Mouse (Mus musculus): Measurements from ENCODE around the gene Atxn7l3b. TPM values are rescaled to one million over a fixed set of nuclear protein-coding genes. Genes with fewer than 3 reads are reported as not detected.
"Not testable (repeated sequence)": the region's sequence is repeated elsewhere in the genome, so short reads cannot be mapped to it uniquely, and the experiment has no call there.

Gene Atxn7l3b
- polyA plus RNA-seq (2015; fragmentation: Nextera tagmentation; extraction: Ambion mirVana) = 151 and 153 TPM in 2 replicates

GRCm38 (mm10) chr10:112928452-112929221 is at the start of gene Atxn7l3b:
TSS of gene Atxn7l3b (minus strand) at chr10:112929001.
- Histone ChIP-seq H3K4me1 (ENCODE audit: control insufficient read depth, insufficient read depth, low read length) (peaks cover 13% of the 10 kb centered on the region), H3K4me2 (ENCODE audit: low read depth, low read length) (peak within 1 kb of the TSS; percentile 69), H3K27ac (ENCODE audit: low read length) (peak within 1 kb of the TSS; percentile 96), H3K9me3 (ENCODE audit: control insufficient read depth, low read length) (no peaks in the 10 kb centered on the region), H3K36me3 (ENCODE audit: control insufficient read depth, insufficient read depth, low read length) (peaks cover 11% of the 10 kb centered on the region; the same call in 1 of the 2 replicates), H3K4me3 (ENCODE audit: low read length) (peak within 1 kb of the TSS; percentile 82), H3K27me3 (replicated peaks; ENCODE audit: control insufficient read depth, insufficient read depth, low read length) (no peaks in the 10 kb centered on the region), H3K9ac (ENCODE audit: low read depth, low read length) (peak within 1 kb of the TSS; percentile 98)
- ATAC-seq = peak; percentile 100
- under 1% methylated on average over 70 of the region's 70 CpGs for WGBS

GRCm38 (mm10) chr10:112977586-112977985 is 48.8 kb upstream of the Atxn7l3b start:
- Histone ChIP-seq H3K4me2 (ENCODE audit: low read depth, low read length) (no peak overlapping the region), H3K27me3 (replicated peaks; ENCODE audit: control insufficient read depth, insufficient read depth, low read length) (no peaks in the 10 kb centered on the region), H3K36me3 (ENCODE audit: control insufficient read depth, insufficient read depth, low read length) (no peaks in the 10 kb centered on the region), H3K9ac (ENCODE audit: low read depth, low read length) (no peak overlapping the region), H3K4me1 (ENCODE audit: control insufficient read depth, insufficient read depth, low read length) (no peaks in the 10 kb centered on the region), H3K27ac (ENCODE audit: low read length) (no peak overlapping the region), H3K9me3 (ENCODE audit: control insufficient read depth, low read length) (no peaks in the 10 kb centered on the region), H3K4me3 (ENCODE audit: low read length) (no peak overlapping the region)
- no peak for ATAC-seq
- 76% methylated on average over 4 of the region's 4 CpGs for WGBS

- H3K27ac ChIP-seq (ENCODE audit: low read length) = no peak overlapping the region
- no peak overlapping the region for H3K9ac ChIP-seq (ENCODE audit: low read depth, low read length)
- peak; percentile 97 for ATAC-seq
- no peaks in the 10 kb centered on the region for H3K4me1 ChIP-seq (ENCODE audit: control insufficient read depth, insufficient read depth, low read length)
- H3K4me2 ChIP-seq (ENCODE audit: low read depth, low read length) = 0 out of 2 replicates have a peak overlapping the region, but pooled peaks have one; percentile 7
- no peaks in the 10 kb centered on the region for H3K9me3 ChIP-seq (ENCODE audit: control insufficient read depth, low read length)
- WGBS = 37% methylated on average over 5 of the region's 5 CpGs
- no peaks in the 10 kb centered on the region for H3K27me3 ChIP-seq (replicated peaks; ENCODE audit: control insufficient read depth, insufficient read depth, low read length)
- H3K4me3 ChIP-seq (ENCODE audit: low read length) = no peak overlapping the region
- H3K36me3 ChIP-seq (ENCODE audit: control insufficient read depth, insufficient read depth, low read length) = no peaks in the 10 kb centered on the region
Measured at GRCm38 (mm10) chr10:112973286-112974026, 44.7 kb upstream of the Atxn7l3b start.

GRCm38 (mm10) chr10:112970002-112970589 is 41.3 kb upstream of the Atxn7l3b start:
- no peak for ATAC-seq
- no peaks in the 10 kb centered on the region for H3K4me1 ChIP-seq (ENCODE audit: control insufficient read depth, insufficient read depth, low read length)
- no peak overlapping the region for H3K9ac ChIP-seq (ENCODE audit: low read depth, low read length)
- no peaks in the 10 kb centered on the region for H3K9me3 ChIP-seq (ENCODE audit: control insufficient read depth, low read length)
- no peak overlapping the region for H3K4me3 ChIP-seq (ENCODE audit: low read length)
- no peaks in the 10 kb centered on the region for H3K27me3 ChIP-seq (replicated peaks; ENCODE audit: control insufficient read depth, insufficient read depth, low read length)
- no peak overlapping the region for H3K4me2 ChIP-seq (ENCODE audit: low read depth, low read length)
- no peak overlapping the region for H3K27ac ChIP-seq (ENCODE audit: low read length)
- 72% methylated on average over 2 of the region's 2 CpGs for WGBS
- no peaks in the 10 kb centered on the region for H3K36me3 ChIP-seq (ENCODE audit: control insufficient read depth, insufficient read depth, low read length)

GRCm38 (mm10) chr10:112967578-112967977 is 38.8 kb upstream of the Atxn7l3b start:
- Histone ChIP-seq H3K27ac (ENCODE audit: low read length) (no peak overlapping the region), H3K4me3 (ENCODE audit: low read length) (no peak overlapping the region), H3K36me3 (ENCODE audit: control insufficient read depth, insufficient read depth, low read length) (no peaks in the 10 kb centered on the region), H3K9me3 (ENCODE audit: control insufficient read depth, low read length) (no peaks in the 10 kb centered on the region), H3K4me2 (ENCODE audit: low read depth, low read length) (no peak overlapping the region), H3K9ac (ENCODE audit: low read depth, low read length) (no peak overlapping the region), H3K27me3 (replicated peaks; ENCODE audit: control insufficient read depth, insufficient read depth, low read length) (no peaks in the 10 kb centered on the region), H3K4me1 (ENCODE audit: control insufficient read depth, insufficient read depth, low read length) (no peaks in the 10 kb centered on the region)
- 65% methylated on average over 2 of the region's 2 CpGs for WGBS
- ATAC-seq = no peak

GRCm38 (mm10) chr10:112962216-112962615 is 33.4 kb upstream of the Atxn7l3b start:
- not testable (repeated sequence) for H3K4me3 ChIP-seq (ENCODE audit: low read length); ATAC-seq
- WGBS = 26% methylated on average over 4 of the region's 4 CpGs

GRCm38 (mm10) chr10:112954140-112954539 is 25.3 kb upstream of the Atxn7l3b start:
- no peak for ATAC-seq
- Histone ChIP-seq H3K4me3 (ENCODE audit: low read length) (no peak overlapping the region), H3K27me3 (replicated peaks; ENCODE audit: control insufficient read depth, insufficient read depth, low read length) (no peaks in the 10 kb centered on the region), H3K9ac (ENCODE audit: low read depth, low read length) (no peak overlapping the region), H3K4me1 (ENCODE audit: control insufficient read depth, insufficient read depth, low read length) (no peaks in the 10 kb centered on the region), H3K4me2 (ENCODE audit: low read depth, low read length) (no peak overlapping the region), H3K36me3 (ENCODE audit: control insufficient read depth, insufficient read depth, low read length) (no peaks in the 10 kb centered on the region), H3K9me3 (ENCODE audit: control insufficient read depth, low read length) (no peaks in the 10 kb centered on the region), H3K27ac (ENCODE audit: low read length) (no peak overlapping the region)
- 61% methylated on average over 2 of the region's 2 CpGs for WGBS

More at GRCm38 (mm10) chr10:112962216-112962615, 33.4 kb upstream of the Atxn7l3b start:
- H3K9ac ChIP-seq (ENCODE audit: low read depth, low read length); H3K4me1 ChIP-seq (ENCODE audit: control insufficient read depth, insufficient read depth, low read length); H3K27me3 ChIP-seq (replicated peaks; ENCODE audit: control insufficient read depth, insufficient read depth, low read length); H3K9me3 ChIP-seq (ENCODE audit: control insufficient read depth, low read length); H3K4me2 ChIP-seq (ENCODE audit: low read depth, low read length); H3K36me3 ChIP-seq (ENCODE audit: control insufficient read depth, insufficient read depth, low read length); H3K27ac ChIP-seq (ENCODE audit: low read length): not testable (repeated sequence)

- Histone ChIP-seq H3K36me3 (ENCODE audit: control insufficient read depth, insufficient read depth, low read length) (no peaks in the 10 kb centered on the region), H3K9me3 (ENCODE audit: control insufficient read depth, low read length) (no peaks in the 10 kb centered on the region), H3K4me3 (ENCODE audit: low read length) (no peak overlapping the region), H3K4me1 (ENCODE audit: control insufficient read depth, insufficient read depth, low read length) (no peaks in the 10 kb centered on the region), H3K4me2 (ENCODE audit: low read depth, low read length) (no peak overlapping the region), H3K27ac (ENCODE audit: low read length) (no peak overlapping the region), H3K27me3 (replicated peaks; ENCODE audit: control insufficient read depth, insufficient read depth, low read length) (no peaks in the 10 kb centered on the region), H3K9ac (ENCODE audit: low read depth, low read length) (no peak overlapping the region)
- ATAC-seq = no peak
- 93% methylated on average over 3 of the region's 3 CpGs for WGBS
Measured at GRCm38 (mm10) chr10:112948453-112948852, 19.7 kb upstream of the Atxn7l3b start.

GRCm38 (mm10) chr10:112929222-112929615 is 418 bp upstream of the Atxn7l3b start:
- WGBS = 30% methylated on average over 9 of the region's 9 CpGs
- H3K36me3 ChIP-seq (ENCODE audit: control insufficient read depth, insufficient read depth, low read length) = peaks cover 11% of the 10 kb centered on the region; the same call in 1 of the 2 replicates
- no peaks in the 10 kb centered on the region for H3K9me3 ChIP-seq (ENCODE audit: control insufficient read depth, low read length)
- H3K4me1 ChIP-seq (ENCODE audit: control insufficient read depth, insufficient read depth, low read length) = peaks cover 13% of the 10 kb centered on the region
- H3K27me3 ChIP-seq (replicated peaks; ENCODE audit: control insufficient read depth, insufficient read depth, low read length) = no peaks in the 10 kb centered on the region
- peak overlapping the region; percentile 96 for H3K27ac ChIP-seq (ENCODE audit: low read length)
- peak overlapping the region; percentile 69 for H3K4me2 ChIP-seq (ENCODE audit: low read depth, low read length)
- H3K4me3 ChIP-seq (ENCODE audit: low read length) = peak overlapping the region; percentile 82
- H3K9ac ChIP-seq (ENCODE audit: low read depth, low read length) = peak overlapping the region; percentile 98
- peak; percentile 8; the same call in 1 of the 2 replicates for ATAC-seq
